ENCODE assay signal across 8 mouse cellular contexts in the genomic region with DNA sequence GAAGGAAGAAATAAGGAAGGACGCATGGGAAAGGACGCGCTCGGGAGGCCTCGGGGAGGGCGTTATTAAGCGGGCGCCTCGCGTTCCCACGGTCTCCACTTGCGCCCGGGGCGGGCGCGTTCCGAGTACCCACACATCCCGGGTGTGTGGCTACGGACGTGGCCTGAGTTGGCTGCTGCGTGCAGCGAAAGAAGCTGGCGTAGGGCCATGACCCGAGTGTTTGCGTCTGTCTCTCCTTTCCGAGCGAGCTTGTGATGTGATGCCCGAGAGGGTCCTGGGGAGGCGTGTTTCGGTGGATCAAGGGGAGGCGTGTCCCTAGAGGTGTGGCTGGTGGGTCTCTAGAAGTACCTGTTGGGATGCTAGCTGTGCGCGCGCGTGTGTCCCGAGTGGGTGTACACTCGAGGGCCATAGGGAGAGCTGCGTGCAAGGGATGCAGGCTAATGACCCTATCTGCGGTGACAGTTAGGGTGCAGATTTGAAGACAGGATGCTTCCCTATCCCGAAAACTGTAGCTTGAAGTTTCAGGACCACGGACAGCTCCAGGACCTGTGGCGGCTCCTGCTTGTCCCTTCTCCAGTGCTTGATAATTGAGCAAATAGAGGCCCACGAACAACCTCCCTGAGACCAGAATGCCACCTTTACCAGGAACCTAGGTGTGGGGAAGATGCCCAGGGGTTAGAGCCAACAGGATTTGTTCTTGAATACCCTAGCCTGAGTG. TPM values are rescaled to one million over a fixed set of nuclear protein-coding genes. Genes with fewer than 3 reads are reported as not detected.
DNase-seq lines count a peak whose midpoint lies in the region; ATAC-seq and TF ChIP-seq lines count a peak whose summit lies in the region.

No protein-coding gene starts in this region.

- no peak overlapping the region; the same call in 1 of the 2 replicates for H3K9ac ChIP-seq in forebrain, embryonic 14.5 days (ENCODE audit: low read length)
- H3K9ac ChIP-seq in hindbrain, postnatal 0 days (replicated peaks; ENCODE audit: low read length), result peak overlapping the region; percentile 82
- no peak overlapping the region for H3K9ac ChIP-seq in liver, embryonic 15.5 days
- H3K9ac ChIP-seq in neural tube, embryonic 11.5 days (ENCODE audit: low read length), result no peak overlapping the region

- TF ChIP-seq CTCF in hindbrain, postnatal 0 days (IDR thresholded peaks at IDR 0.05; ENCODE audit: low read depth), result no peak

- H3K4me2 ChIP-seq in forebrain, embryonic 14.5 days (ENCODE audit: low read length), result peak overlapping the region; percentile 95
- peak overlapping the region; percentile 88 for H3K4me2 ChIP-seq in hindbrain, postnatal 0 days (ENCODE audit: low read depth, low read length)
- H3K4me2 ChIP-seq in liver, embryonic 15.5 days, result peak overlapping the region; percentile 88
- peak overlapping the region; percentile 89; the same call in 1 of the 2 replicates for H3K4me2 ChIP-seq in neural tube, embryonic 11.5 days (ENCODE audit: low read depth)

- peak; percentile 71 to 91 for DNase-seq in adrenal gland, adult (ENCODE audit: inconsistent age in 2 of 2, low spot score in 1 of 2)
- no peak for DNase-seq in adrenal gland, adult 8-10 months
- peak; percentile 79 for DNase-seq in c-Kit-positive CD71-negative TER-119-negative erythroid progenitor cells, embryonic 14.5 days (ENCODE audit: low read depth)
- DNase-seq in forebrain, embryonic 14.5 days (ENCODE audit: low spot score), result peak; percentile 54
- peak; percentile 54 for DNase-seq in hindbrain, postnatal 0 days (ENCODE audit: low spot score)
- peak; percentile 68 for DNase-seq in neural tube, embryonic 11.5 days (ENCODE audit: low spot score)
- peak; percentile 79 for DNase-seq in urinary bladder, postnatal 25 days (ENCODE audit: low spot score)

- no peaks in the 10 kb centered on the region for H3K36me3 ChIP-seq in forebrain, embryonic 14.5 days (ENCODE audit: control insufficient read depth, insufficient read depth, low read length)
- no peaks in the 10 kb centered on the region for H3K36me3 ChIP-seq in hindbrain, postnatal 0 days (ENCODE audit: insufficient read depth, low read length)
- 0 out of 2 replicates have a peak, but pooled peaks cover 1% of the 10 kb centered on the region for H3K36me3 ChIP-seq in liver, embryonic 15.5 days (replicated peaks)
- H3K36me3 ChIP-seq in neural tube, embryonic 11.5 days (ENCODE audit: control insufficient read depth, insufficient read depth, low read length), result no peaks in the 10 kb centered on the region

- WGBS in forebrain, embryonic 14.5 days, result 4% methylated on average over 43 of the region's 43 CpGs
- WGBS in hindbrain, postnatal 0 days, result 3% methylated on average over 42 of the region's 43 CpGs
- 3% methylated on average over 43 of the region's 43 CpGs for WGBS in liver, embryonic 15.5 days (ENCODE audit: insufficient replicate concordance)
- WGBS in neural tube, embryonic 11.5 days, result 3% methylated on average over 43 of the region's 43 CpGs

- H3K4me1 ChIP-seq in forebrain, embryonic 14.5 days (ENCODE audit: control insufficient read depth, insufficient read depth, low read length), result peaks cover 3% of the 10 kb centered on the region; the same call in 1 of the 2 replicates
- 0 out of 2 replicates have a peak, but pooled peaks cover 3% of the 10 kb centered on the region for H3K4me1 ChIP-seq in hindbrain, postnatal 0 days (ENCODE audit: insufficient read depth, low read length)
- H3K4me1 ChIP-seq in liver, embryonic 15.5 days (replicated peaks), result peaks cover 30% of the 10 kb centered on the region
- peaks cover 7% of the 10 kb centered on the region for H3K4me1 ChIP-seq in neural tube, embryonic 11.5 days (ENCODE audit: control insufficient read depth, insufficient read depth, low read length)

- no peaks in the 10 kb centered on the region for H3K9me3 ChIP-seq in forebrain, embryonic 14.5 days (replicated peaks; ENCODE audit: control insufficient read depth, low read length)
- H3K9me3 ChIP-seq in hindbrain, postnatal 0 days (ENCODE audit: low read length), result no peaks in the 10 kb centered on the region
- no peaks in the 10 kb centered on the region for H3K9me3 ChIP-seq in liver, embryonic 15.5 days (replicated peaks)
- no peaks in the 10 kb centered on the region for H3K9me3 ChIP-seq in neural tube, embryonic 11.5 days (ENCODE audit: control insufficient read depth, low read length)

- H3K27ac ChIP-seq in forebrain, embryonic 14.5 days (ENCODE audit: low read depth, low read length), result no peak overlapping the region
- 0 out of 2 replicates have a peak overlapping the region, but pooled peaks have one; percentile 76 for H3K27ac ChIP-seq in hindbrain, postnatal 0 days
- no peak overlapping the region for H3K27ac ChIP-seq in liver, embryonic 15.5 days (replicated peaks)
- H3K27ac ChIP-seq in neural tube, embryonic 11.5 days (ENCODE audit: low read depth, low read length), result no peak overlapping the region

- H3K4me3 ChIP-seq in forebrain, embryonic 14.5 days (ENCODE audit: low read depth, low read length), result peak overlapping the region; percentile 59
- H3K4me3 ChIP-seq in hindbrain, postnatal 0 days (ENCODE audit: low read length), result peak overlapping the region; percentile 76
- H3K4me3 ChIP-seq in liver, embryonic 15.5 days (replicated peaks), result peak overlapping the region; percentile 62; the same call in 1 of the 2 replicates
- peak overlapping the region; percentile 58 for H3K4me3 ChIP-seq in neural tube, embryonic 11.5 days (ENCODE audit: low read depth, low read length)

- peaks cover 40% of the 10 kb centered on the region for H3K27me3 ChIP-seq in forebrain, embryonic 14.5 days (replicated peaks; ENCODE audit: control insufficient read depth, insufficient read depth, low read length)
- H3K27me3 ChIP-seq in hindbrain, postnatal 0 days (ENCODE audit: insufficient read depth, low read length), result no peaks in the 10 kb centered on the region
- H3K27me3 ChIP-seq in liver, embryonic 15.5 days, result peaks cover 89% of the 10 kb centered on the region
- H3K27me3 ChIP-seq in neural tube, embryonic 11.5 days (ENCODE audit: control insufficient read depth, insufficient read depth, low read length), result peaks cover 42% of the 10 kb centered on the region

- no peak for ATAC-seq in forebrain, embryonic 14.5 days
- peak; percentile 30; the same call in 1 of the 2 replicates for ATAC-seq in hindbrain, postnatal 0 days
- ATAC-seq in liver, embryonic 15.5 days (ENCODE audit: insufficient read depth), result no peak
- no peak for ATAC-seq in neural tube, embryonic 11.5 days (ENCODE audit: insufficient read depth, low FRiP score, low TSS enrichment)

RNA-seq across cellular contexts. Expression of a gene that starts 1.4 kb away (rescaled TPM):
- total RNA-seq in adrenal gland, adult 8-10 months (2022), result 10 to 100 TPM in 2 of 4 experiments, 1 to 10 TPM in 2; 8.1 to 10.9 (median 10.3) TPM
- polyA plus RNA-seq in forebrain, embryonic 14.5 days (2014; fragmentation: Nextera tagmentation; extraction: Ambion mirVana), result 0.32 and 0.56 TPM in 2 replicates
- total RNA-seq in hindbrain, postnatal 0 days (2014; rRNA removed), result 92.6 and 101 TPM in 2 replicates
- 5.5 and 6.6 TPM in 2 replicates for polyA plus RNA-seq in hindbrain, postnatal 0 days (2015; fragmentation: Nextera tagmentation; extraction: Ambion mirVana)
- polyA plus RNA-seq in liver, embryonic 15.5 days (2015; fragmentation: Nextera tagmentation; extraction: Ambion mirVana), result 0.02 TPM in 1 of 2 replicates, not detected in the other
- 0.28 and 0.57 TPM in 2 replicates for polyA plus RNA-seq in neural tube, embryonic 11.5 days (2014; fragmentation: Nextera tagmentation; extraction: Ambion mirVana)

RNA-seq across cellular contexts. Expression of a gene that starts 13.5 kb away (rescaled TPM):
- 100 to 1,000 TPM; 578 to 598 (median 581) TPM for total RNA-seq in adrenal gland, adult 8-10 months (2022)
- polyA plus RNA-seq in forebrain, embryonic 14.5 days (2014; fragmentation: Nextera tagmentation; extraction: Ambion mirVana), result 725 and 788 TPM in 2 replicates
- 1,127 and 1,151 TPM in 2 replicates for total RNA-seq in hindbrain, postnatal 0 days (2014; rRNA removed)
- polyA plus RNA-seq in hindbrain, postnatal 0 days (2015; fragmentation: Nextera tagmentation; extraction: Ambion mirVana), result 1,243 and 1,259 TPM in 2 replicates
- 980 and 1,043 TPM in 2 replicates for polyA plus RNA-seq in liver, embryonic 15.5 days (2015; fragmentation: Nextera tagmentation; extraction: Ambion mirVana)
- polyA plus RNA-seq in neural tube, embryonic 11.5 days (2014; fragmentation: Nextera tagmentation; extraction: Ambion mirVana), result 591 and 595 TPM in 2 replicates

RNA-seq across cellular contexts. Expression of a gene that starts 28.6 kb away (rescaled TPM):
- total RNA-seq in adrenal gland, adult 8-10 months (2022), result 10 to 100 TPM; 58.5 to 79.0 (median 70.8) TPM
- 32.1 and 33.4 TPM in 2 replicates for polyA plus RNA-seq in forebrain, embryonic 14.5 days (2014; fragmentation: Nextera tagmentation; extraction: Ambion mirVana)
- 30.4 and 36.5 TPM in 2 replicates for total RNA-seq in hindbrain, postnatal 0 days (2014; rRNA removed)
- polyA plus RNA-seq in hindbrain, postnatal 0 days (2015; fragmentation: Nextera tagmentation; extraction: Ambion mirVana), result 29.7 and 32.6 TPM in 2 replicates
- polyA plus RNA-seq in liver, embryonic 15.5 days (2015; fragmentation: Nextera tagmentation; extraction: Ambion mirVana), result 15.6 and 17.7 TPM in 2 replicates
- 29.5 and 34.1 TPM in 2 replicates for polyA plus RNA-seq in neural tube, embryonic 11.5 days (2014; fragmentation: Nextera tagmentation; extraction: Ambion mirVana)

RNA-seq across cellular contexts. Expression of a gene that starts 29.0 kb away (rescaled TPM):
- total RNA-seq in adrenal gland, adult 8-10 months (2022), result 1 to 10 TPM; 1.2 to 2.2 (median 1.7) TPM
- 1.4 and 1.5 TPM in 2 replicates for polyA plus RNA-seq in forebrain, embryonic 14.5 days (2014; fragmentation: Nextera tagmentation; extraction: Ambion mirVana)
- 0.22 and 0.63 TPM in 2 replicates for total RNA-seq in hindbrain, postnatal 0 days (2014; rRNA removed)
- 1.2 TPM in 2 replicates for polyA plus RNA-seq in hindbrain, postnatal 0 days (2015; fragmentation: Nextera tagmentation; extraction: Ambion mirVana)
- 0.15 and 0.37 TPM in 2 replicates for polyA plus RNA-seq in liver, embryonic 15.5 days (2015; fragmentation: Nextera tagmentation; extraction: Ambion mirVana)
- 0.57 and 0.62 TPM in 2 replicates for polyA plus RNA-seq in neural tube, embryonic 11.5 days (2014; fragmentation: Nextera tagmentation; extraction: Ambion mirVana)

RNA-seq across cellular contexts. Expression of a gene that starts 35.8 kb away (rescaled TPM):
- total RNA-seq in adrenal gland, adult 8-10 months (2022), result 10 to 100 TPM; 50.9 to 77.7 (median 69.2) TPM
- polyA plus RNA-seq in forebrain, embryonic 14.5 days (2014; fragmentation: Nextera tagmentation; extraction: Ambion mirVana), result 76.0 and 76.9 TPM in 2 replicates
- total RNA-seq in hindbrain, postnatal 0 days (2014; rRNA removed), result 65.1 and 76.7 TPM in 2 replicates
- polyA plus RNA-seq in hindbrain, postnatal 0 days (2015; fragmentation: Nextera tagmentation; extraction: Ambion mirVana), result 69.8 and 71.3 TPM in 2 replicates
- 105 and 107 TPM in 2 replicates for polyA plus RNA-seq in liver, embryonic 15.5 days (2015; fragmentation: Nextera tagmentation; extraction: Ambion mirVana)
- polyA plus RNA-seq in neural tube, embryonic 11.5 days (2014; fragmentation: Nextera tagmentation; extraction: Ambion mirVana), result 165 and 168 TPM in 2 replicates
